27 mouse cellular contexts compared by ENCODE assay signal in the genomic region with DNA sequence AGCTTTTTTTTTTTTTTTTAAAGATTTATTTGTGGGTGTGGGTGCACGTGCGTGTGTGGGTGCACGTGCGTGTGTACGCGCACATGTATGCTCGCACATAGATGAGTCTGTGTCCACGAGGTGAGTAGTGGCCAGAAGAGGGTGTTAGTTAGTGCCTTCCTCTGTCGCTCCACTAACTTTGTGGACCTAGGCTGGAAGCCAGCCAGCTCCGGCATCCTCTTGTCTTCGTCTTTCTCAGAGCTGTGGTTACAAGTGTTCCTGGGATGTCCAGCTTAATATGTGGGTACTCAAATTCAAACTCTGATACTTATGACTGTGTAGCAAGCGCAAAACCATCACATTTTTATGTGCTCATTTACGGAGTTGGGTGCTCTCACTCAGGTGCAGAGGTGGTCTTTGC. TPM values are rescaled to one million over a fixed set of nuclear protein-coding genes. Genes with fewer than 3 reads are reported as not detected.
DNase-seq lines count a peak whose midpoint lies in the region; ATAC-seq lines count a peak whose summit lies in the region.
"Had no signal": no experiment of that assay in that cellular context is flagged by ENCODE, and none has a peak within 500 bp of the region (broad histone marks: within the 10 kb centered on the region; RNA-seq: fewer than 3 reads in every experiment).

No protein-coding gene starts in this region.

- ATAC-seq in heart, embryonic 12.5 days (ENCODE audit: insufficient number of reproducible peaks, low FRiP score) = no peak
- ATAC-seq: activated CD4-positive, CD25-positive, alpha-beta regulatory T cell, adult 4 months; forebrain, embryonic 14.5 days; forebrain, postnatal 0 days; hindbrain, embryonic 16.5 days; intestine, embryonic 15.5 days had no signal

- H3K4me2 ChIP-seq in heart, embryonic 12.5 days = no peak overlapping the region
- H3K4me2 ChIP-seq: embryonic facial prominence, embryonic 12.5 days; embryonic facial prominence, embryonic 15.5 days; hindbrain, embryonic 13.5 days; intestine, embryonic 15.5 days had no signal

- peaks cover 66% of the 10 kb centered on the region for H3K4me1 ChIP-seq in heart, embryonic 12.5 days (replicated peaks)
- H3K4me1 ChIP-seq: embryonic facial prominence, embryonic 15.5 days; hindbrain, embryonic 13.5 days had no signal

- H3K4me3 ChIP-seq in heart, embryonic 12.5 days = no peak overlapping the region
- H3K4me3 ChIP-seq: embryonic facial prominence, embryonic 12.5 days; embryonic facial prominence, embryonic 15.5 days; gastrocnemius, adult 2 months; hindbrain, embryonic 10.5 days; hindbrain, embryonic 13.5 days; intestine, embryonic 15.5 days had no signal

- no peak overlapping the region for H3K9ac ChIP-seq in heart, embryonic 12.5 days
- H3K9ac ChIP-seq: embryonic facial prominence, embryonic 12.5 days; embryonic facial prominence, embryonic 15.5 days; forebrain, postnatal 0 days; hindbrain, embryonic 13.5 days; intestine, embryonic 15.5 days had no signal

- no peaks in the 10 kb centered on the region for H3K9me3 ChIP-seq in heart, embryonic 12.5 days (replicated peaks)
- H3K9me3 ChIP-seq: embryonic facial prominence, embryonic 12.5 days; embryonic facial prominence, embryonic 15.5 days; hindbrain, embryonic 10.5 days; hindbrain, embryonic 13.5 days; intestine, embryonic 15.5 days had no signal

- 80% methylated on average over 13 of the region's 13 CpGs for WGBS in heart, embryonic 12.5 days

- H3K27ac ChIP-seq in heart, embryonic 12.5 days (ENCODE audit: poor library complexity, severe bottlenecking) = peak overlapping the region; percentile 35; the same call in 1 of the 2 replicates
- H3K27ac ChIP-seq: embryonic facial prominence, embryonic 12.5 days; embryonic facial prominence, embryonic 15.5 days; gastrocnemius, adult 2 months; hindbrain, embryonic 10.5 days; hindbrain, embryonic 13.5 days; intestine, embryonic 15.5 days had no signal

- H3K36me3 ChIP-seq in heart, embryonic 12.5 days = no peaks in the 10 kb centered on the region
- H3K36me3 ChIP-seq: embryonic facial prominence, embryonic 12.5 days; embryonic facial prominence, embryonic 15.5 days; hindbrain, embryonic 10.5 days; hindbrain, embryonic 13.5 days; intestine, embryonic 15.5 days had no signal

- H3K27me3 ChIP-seq in heart, embryonic 12.5 days (replicated peaks) = no peaks in the 10 kb centered on the region
- H3K27me3 ChIP-seq: embryonic facial prominence, embryonic 12.5 days; embryonic facial prominence, embryonic 15.5 days; hindbrain, embryonic 13.5 days; intestine, embryonic 15.5 days had no signal

- peak; percentile 28 for DNase-seq in adrenal gland, postnatal 25 days
- DNase-seq in adrenal gland, postnatal 4 days (ENCODE audit: low spot score in 2 of 2) = no peak
- no peak for DNase-seq in heart, adult 8-10 months (ENCODE audit: low spot score)
- peak; percentile 43 for DNase-seq in kidney, postnatal 10 days
- DNase-seq in kidney, adult 8-10 months = no peak
- peak; percentile 54 for DNase-seq in testis, postnatal 10 days (ENCODE audit: low spot score)
- no peak for DNase-seq in testis, postnatal 14 days (ENCODE audit: low spot score)
- DNase-seq: adrenal gland, adult 8-10 months; adrenal gland, postnatal 36 days; cerebellum, adult 11 months; cerebellum, adult 2 months; cerebellum, adult 9-11 months; cerebellum, postnatal 25 days; forebrain, postnatal 0 days; gastrocnemius, adult 2 months; gastrocnemius, postnatal 14 days; heart, adult 11 months; heart, postnatal 14 days had no signal

RNA-seq across cellular contexts. Expression of gene Oaz2, which starts 19.1 kb away (rescaled TPM):
- total RNA-seq in adrenal gland, postnatal 25 days (2021) = 90.9 and 131 TPM in 2 replicates
- total RNA-seq in adrenal gland, postnatal 4 days (2021) = 100 to 1,000 TPM; 173 to 180 TPM
- 239 and 245 TPM in 2 replicates for polyA plus RNA-seq in heart, embryonic 12.5 days (2016; fragmentation: Nextera tagmentation; extraction: Ambion mirVana)
- 100 to 1,000 TPM; 182 to 262 (median 217) TPM for total RNA-seq in heart, adult 8-10 months (2022)

RNA-seq across cellular contexts. Expression of gene Rbpms2, which starts 19.3 kb away (rescaled TPM):
- total RNA-seq in adrenal gland, postnatal 25 days (2021) = 51.5 and 63.3 TPM in 2 replicates
- total RNA-seq in adrenal gland, postnatal 4 days (2021) = 10 to 100 TPM; 45.2 to 45.6 TPM
- polyA plus RNA-seq in heart, embryonic 12.5 days (2016; fragmentation: Nextera tagmentation; extraction: Ambion mirVana) = 132 and 135 TPM in 2 replicates
- 10 to 100 TPM; 24.9 to 28.7 (median 26.5) TPM for total RNA-seq in heart, adult 8-10 months (2022)

Comparison
In these comparisons a context has a peak if more than half of its experiments do, and no peak if none do; other contexts are left out.
1. DNase-seq: peak in adrenal gland, postnatal 25 days (single experiment), kidney, postnatal 10 days (single experiment) and testis, postnatal 10 days (single experiment); none in adrenal gland, postnatal 4 days (0 of 2), heart, adult 8-10 months (single experiment), kidney, adult 8-10 months (0 of 2) and testis, postnatal 14 days (single experiment).